Mouse (Mus musculus): ENCODE measurements around the gene Marveld2. TPM values are rescaled to one million over a fixed set of nuclear protein-coding genes. Genes with fewer than 3 reads are reported as not detected.

Marveld2 gene
- total RNA-seq (2014; rRNA removed), result 1.4 and 3.4 TPM in 2 replicates
- polyA plus RNA-seq (2015; fragmentation: Nextera tagmentation; extraction: Ambion mirVana), result 2.1 and 2.3 TPM in 2 replicates

GRCm38 (mm10) chr13:100616181-100617087, at the start of gene Marveld2:
Gene Marveld2 (minus strand): TSS chr13:100616971.
- ATAC-seq (ENCODE audit: low FRiP score) (0 out of 2 replicates have a peak, but pooled peaks have one; percentile 47), DNase-seq (ENCODE audit: low spot score) (peak; percentile 5)
- H3K36me3 ChIP-seq (ENCODE audit: insufficient read depth, low read length), result peaks cover 23% of the 10 kb centered on the region; the same call in 1 of the 2 replicates
- H3K9ac ChIP-seq (replicated peaks; ENCODE audit: low read length, poor library complexity, severe bottlenecking), result peak within 1 kb of the TSS; percentile 56
- H3K4me1 ChIP-seq (ENCODE audit: insufficient read depth, low read length), result no peaks in the 10 kb centered on the region
- no peaks in the 10 kb centered on the region for H3K9me3 ChIP-seq (ENCODE audit: low read length)
- H3K27ac ChIP-seq (ENCODE audit: low read depth, low read length), result no peak within 1 kb of the TSS
- TF ChIP-seq CTCF (IDR thresholded peaks at IDR 0.05), result no peak
- H3K4me3 ChIP-seq (ENCODE audit: low read depth, low read length), result peak within 1 kb of the TSS; percentile 50
- peaks cover 4% of the 10 kb centered on the region; the same call in 1 of the 2 replicates for H3K27me3 ChIP-seq (ENCODE audit: insufficient read depth, low read length)
- H3K4me2 ChIP-seq (ENCODE audit: low read depth, low read length, poor library complexity, severe bottlenecking), result peak within 1 kb of the TSS; percentile 75
- 5% methylated on average over 74 of the region's 77 CpGs for WGBS

- peaks cover 7% of the 10 kb centered on the region; the same call in 1 of the 2 replicates for H3K36me3 ChIP-seq (ENCODE audit: insufficient read depth, low read length)
- H3K9me3 ChIP-seq (ENCODE audit: low read length), result no peaks in the 10 kb centered on the region
- no peak overlapping the region for H3K4me2 ChIP-seq (ENCODE audit: low read depth, low read length, poor library complexity, severe bottlenecking)
- H3K27ac ChIP-seq (ENCODE audit: low read depth, low read length), result no peak overlapping the region
- TF ChIP-seq CTCF (IDR thresholded peaks at IDR 0.05), result peak; percentile 95
- no peaks in the 10 kb centered on the region for H3K4me1 ChIP-seq (ENCODE audit: insufficient read depth, low read length)
- 46% methylated on average over 4 of the region's 4 CpGs for WGBS
- H3K4me3 ChIP-seq (ENCODE audit: low read depth, low read length), result no peak overlapping the region
- DNase-seq (ENCODE audit: low spot score) (peak; percentile 72), ATAC-seq (ENCODE audit: low FRiP score) (no peak)
- no peaks in the 10 kb centered on the region for H3K27me3 ChIP-seq (ENCODE audit: insufficient read depth, low read length)
- H3K9ac ChIP-seq (replicated peaks; ENCODE audit: low read length, poor library complexity, severe bottlenecking), result no peak overlapping the region
Measured at GRCm38 (mm10) chr13:100659864-100660456, 43.2 kb upstream of the Marveld2 start.

DNA sequence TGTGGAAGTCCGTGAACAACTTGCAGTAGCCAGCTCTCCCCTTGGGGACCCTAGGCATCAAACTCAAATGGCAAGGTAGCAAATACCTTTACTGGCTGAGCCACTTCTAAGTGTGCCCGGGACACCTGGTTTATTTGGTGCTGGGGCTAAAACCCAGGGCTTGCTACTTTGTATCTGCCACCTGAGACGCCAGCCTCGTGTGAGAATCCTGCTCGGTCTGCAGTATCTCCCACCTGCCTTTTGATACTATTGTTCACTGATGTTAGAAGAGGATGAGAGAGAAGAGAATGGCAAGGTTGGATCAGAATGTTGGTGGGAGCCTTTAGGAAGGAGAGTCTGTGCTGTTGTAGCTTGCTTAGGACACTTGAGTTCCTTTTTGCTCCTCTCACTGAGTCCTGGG, 41.3 kb upstream of the Marveld2 start:
- DNase-seq (ENCODE audit: low spot score), result no peak
- peaks cover 7% of the 10 kb centered on the region; the same call in 1 of the 2 replicates for H3K36me3 ChIP-seq (ENCODE audit: insufficient read depth, low read length)
- no peak overlapping the region for H3K4me2 ChIP-seq (ENCODE audit: low read depth, low read length, poor library complexity, severe bottlenecking)
- no peak overlapping the region for H3K9ac ChIP-seq (replicated peaks; ENCODE audit: low read length, poor library complexity, severe bottlenecking)
- no peak for TF ChIP-seq CTCF (IDR thresholded peaks at IDR 0.05)
- H3K4me3 ChIP-seq (ENCODE audit: low read depth, low read length), result no peak overlapping the region
- H3K4me1 ChIP-seq (ENCODE audit: insufficient read depth, low read length), result no peaks in the 10 kb centered on the region
- H3K27me3 ChIP-seq (ENCODE audit: insufficient read depth, low read length), result no peaks in the 10 kb centered on the region
- no peaks in the 10 kb centered on the region for H3K9me3 ChIP-seq (ENCODE audit: low read length)
- H3K27ac ChIP-seq (ENCODE audit: low read depth, low read length), result no peak overlapping the region
- ATAC-seq (ENCODE audit: low FRiP score), result no peak
- WGBS, result 88% methylated on average over 5 of the region's 5 CpGs

GRCm38 (mm10) chr13:100651439-100652186, 34.8 kb upstream of the Marveld2 start, which contains the start of gene Taf9:
Gene Taf9 (plus strand): TSS chr13:100651579.
- no peak for DNase-seq (ENCODE audit: low spot score)
- H3K9me3 ChIP-seq (ENCODE audit: low read length), result no peaks in the 10 kb centered on the region
- peak within 1 kb of the TSS; percentile 91 for H3K9ac ChIP-seq (replicated peaks; ENCODE audit: low read length, poor library complexity, severe bottlenecking)
- peak; percentile 85 for ATAC-seq (ENCODE audit: low FRiP score)
- H3K4me3 ChIP-seq (ENCODE audit: low read depth, low read length), result peak within 1 kb of the TSS; percentile 91
- no peaks in the 10 kb centered on the region; the same call in 1 of the 2 replicates for H3K36me3 ChIP-seq (ENCODE audit: insufficient read depth, low read length)
- H3K4me1 ChIP-seq (ENCODE audit: insufficient read depth, low read length), result peaks cover 7% of the 10 kb centered on the region; the same call in 1 of the 2 replicates
- under 1% methylated on average over 59 of the region's 63 CpGs for WGBS
- peak within 1 kb of the TSS; percentile 98 for H3K27ac ChIP-seq (ENCODE audit: low read depth, low read length)
- no peak for TF ChIP-seq CTCF (IDR thresholded peaks at IDR 0.05)
- peak within 1 kb of the TSS; percentile 72 for H3K4me2 ChIP-seq (ENCODE audit: low read depth, low read length, poor library complexity, severe bottlenecking)
- no peaks in the 10 kb centered on the region for H3K27me3 ChIP-seq (ENCODE audit: insufficient read depth, low read length)

DNA sequence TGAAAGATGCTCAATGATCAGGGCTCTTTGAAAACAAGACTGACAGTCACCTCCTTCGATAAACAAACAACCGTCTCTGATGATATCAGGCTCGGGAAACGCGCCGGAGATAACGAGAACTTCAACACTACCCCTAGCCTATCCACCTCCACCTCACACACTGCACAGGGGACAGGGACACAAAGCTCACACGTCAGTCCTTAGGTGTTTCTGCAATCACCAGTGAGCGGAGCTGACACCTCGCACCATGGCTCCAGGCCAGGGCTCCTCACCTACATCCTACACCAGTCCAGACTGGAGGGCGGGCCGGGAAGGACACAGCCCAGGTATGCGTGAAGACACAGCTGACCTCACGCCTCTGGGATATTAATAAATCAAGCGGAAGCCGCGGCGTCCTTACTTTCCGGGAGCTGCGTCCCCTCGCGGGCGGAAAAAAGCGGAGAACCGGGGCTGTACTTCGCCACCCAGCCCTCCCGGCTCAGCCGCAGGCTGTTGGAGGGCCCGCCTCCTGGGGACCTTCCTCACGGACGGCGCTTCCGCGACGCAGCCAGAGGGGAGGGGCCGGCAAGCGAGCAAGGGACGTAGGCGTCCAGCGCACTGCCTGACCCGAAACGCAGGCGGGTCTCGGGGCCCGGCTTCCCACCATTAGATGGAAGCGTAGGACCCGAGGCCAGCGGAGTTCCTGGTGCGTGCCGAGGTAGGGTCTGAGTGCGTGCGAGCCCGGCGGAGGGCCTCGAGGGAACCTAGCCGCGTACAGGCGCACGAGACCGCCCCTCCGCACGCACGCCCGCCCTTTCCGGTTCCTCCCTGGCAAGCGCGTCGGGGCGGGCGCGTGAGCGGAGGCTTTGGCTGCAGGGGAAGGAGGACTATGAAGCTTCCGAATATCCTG, 34.0 kb upstream of the Marveld2 start, which contains the start of the genes Ak6 and Rad17:
Gene Ak6 (plus strand): TSS at position 430 of the 889 bp plus-strand sequence.
Gene Rad17 (minus strand): TSS at position 502 of the 889 bp plus-strand sequence.
- TF ChIP-seq CTCF (IDR thresholded peaks at IDR 0.05), result peak; percentile 49
- Histone ChIP-seq H3K4me3 (ENCODE audit: low read depth, low read length) (peak within 1 kb of the TSS; percentile 91), H3K4me1 (ENCODE audit: insufficient read depth, low read length) (peaks cover 7% of the 10 kb centered on the region; the same call in 1 of the 2 replicates), H3K36me3 (ENCODE audit: insufficient read depth, low read length) (peaks cover 7% of the 10 kb centered on the region; the same call in 1 of the 2 replicates), H3K4me2 (ENCODE audit: low read depth, low read length, poor library complexity, severe bottlenecking) (peak within 1 kb of the TSS; percentile 72), H3K9ac (replicated peaks; ENCODE audit: low read length, poor library complexity, severe bottlenecking) (peak within 1 kb of the TSS; percentile 91), H3K9me3 (ENCODE audit: low read length) (no peaks in the 10 kb centered on the region), H3K27me3 (ENCODE audit: insufficient read depth, low read length) (no peaks in the 10 kb centered on the region), H3K27ac (ENCODE audit: low read depth, low read length) (peak within 1 kb of the TSS; percentile 98)
- peak; percentile 98 for ATAC-seq (ENCODE audit: low FRiP score)
- WGBS, result under 1% methylated on average over 59 of the region's 73 CpGs
- peak; percentile 91 for DNase-seq (ENCODE audit: low spot score)
